Mouse (Mus musculus) MEL (cell line): Measurements from ENCODE around the gene Tox4. TPM values are rescaled to one million over a fixed set of nuclear protein-coding genes. Genes with fewer than 3 reads are reported as not detected.

Source experiments
- DNase-seq: peaks from one replicate; pipeline ENCODE4 v3.0.0; 2011; ENCODE audit warnings: low read depth, low spot score
- H3K27ac ChIP-seq: 2 replicates; pipeline ENCODE4 v1.5.1; 2012; ENCODE audit warnings: low read depth, mild to moderate bottlenecking, control low read depth, low read length, moderate library complexity; ENCODE audit not compliant: control insufficient read depth
- H3K27me3 ChIP-seq, 2 experiments: fragments of 150-350 bp in 1 of 2; sonication (generic) in 1 of 2; 2 replicates each; pipeline ENCODE4 v1.6.1; 2012; ENCODE audit warnings: low read length in 2 of 2, mild to moderate bottlenecking in 2 of 2, improper control_type of control experiment in 1 of 2, moderate library complexity in 1 of 2; ENCODE audit not compliant: insufficient read depth in 2 of 2, control insufficient read depth in 1 of 2
- H3K36me3 ChIP-seq, 2 experiments: 2 replicates each; pipeline ENCODE4 v1.6.1; 2012 to 2014; ENCODE audit warnings: low read length in 2 of 2, improper control_type of control experiment in 1 of 2, inconsistent platforms in 1 of 2, mild to moderate bottlenecking in 1 of 2; ENCODE audit not compliant: insufficient read depth in 2 of 2, control insufficient read depth in 1 of 2
- H3K4me1 ChIP-seq, 2 experiments: fragments of 150-350 bp in 1 of 2; sonication (generic) in 1 of 2; 2 replicates each; pipeline ENCODE4 v1.6.1; 2012; ENCODE audit warnings: low read length in 2 of 2, improper control_type of control experiment in 1 of 2, mild to moderate bottlenecking in 1 of 2; ENCODE audit not compliant: insufficient read depth in 2 of 2, control insufficient read depth in 1 of 2
- H3K4me3 ChIP-seq, 2 experiments: fragments of 150-350 bp in 1 of 2; sonication (generic) in 1 of 2; 2 replicates each; pipeline ENCODE4 v1.5.1; 2012; ENCODE audit warnings: low read depth in 2 of 2, low read length in 2 of 2, mild to moderate bottlenecking in 2 of 2, moderate library complexity in 2 of 2, control low read depth in 1 of 2, improper control_type of control experiment in 1 of 2; ENCODE audit not compliant: control insufficient read depth in 1 of 2, insufficient read depth in 1 of 2
- H3K79me2 ChIP-seq: 2 replicates; pipeline ENCODE4 v1.6.1; 2012; ENCODE audit warnings: mild to moderate bottlenecking, low read length, moderate library complexity; ENCODE audit not compliant: control insufficient read depth, poor library complexity, insufficient read depth
- H3K9ac ChIP-seq: 2 replicates; pipeline ENCODE4 v1.6.1; 2012; ENCODE audit warnings: low read depth, mild to moderate bottlenecking, control low read depth, low read length, moderate library complexity; ENCODE audit not compliant: control insufficient read depth, poor library complexity, severe bottlenecking
- H3K9me3 ChIP-seq: fragments of 150-350 bp; sonication (generic); replicated peaks from 2 replicates; pipeline ENCODE4 v1.6.1; 2012; ENCODE audit warnings: mild to moderate bottlenecking, low read length, improper control_type of control experiment, moderate library complexity; ENCODE audit not compliant: insufficient read depth
- BHLHE40 ChIP-seq: IDR thresholded peaks from 2 replicates; pipeline ENCODE4 v1.6.1; 2012; ENCODE audit warnings: low read depth, mild to moderate bottlenecking, inconsistent platforms, low read length, improper control_type of control experiment, borderline replicate concordance
- CTCF ChIP-seq, 3 experiments: IDR thresholded peaks in 2 of 3; conservative IDR thresholded peaks in 1 of 3; 2 replicates each; pipeline ENCODE4 v1.5.1; 2011 to 2012; ENCODE audit warnings: low read length in 3 of 3, low read depth in 2 of 3, mild to moderate bottlenecking in 2 of 3, improper control_type of control experiment in 1 of 3, inconsistent platforms in 1 of 3, mixed read lengths in 1 of 3, moderate library complexity in 1 of 3; ENCODE audit not compliant: control insufficient read depth in 1 of 3, insufficient read depth in 1 of 3, poor library complexity in 1 of 3, severe bottlenecking in 1 of 3
- KAT2A ChIP-seq: conservative IDR thresholded peaks from 2 replicates; pipeline ENCODE4 v1.6.1; 2012; ENCODE audit warnings: low read depth, low read length, improper control_type of control experiment, inconsistent platforms
- MAX ChIP-seq: IDR thresholded peaks from 2 replicates; pipeline ENCODE4 v1.6.1; 2011; ENCODE audit warnings: low read length, improper control_type of control experiment
- MEF2A ChIP-seq: IDR thresholded peaks from 2 replicates; pipeline ENCODE4 v1.6.1; 2014; ENCODE audit warnings: low read depth, mild to moderate bottlenecking, inconsistent platforms, low read length, improper control_type of control experiment; ENCODE audit not compliant: poor library complexity, insufficient replicate concordance, severe bottlenecking; ENCODE audit errors: extremely low read depth
- MXI1 ChIP-seq: IDR thresholded peaks from 2 replicates; pipeline ENCODE4 v1.6.1; 2011; ENCODE audit warnings: mild to moderate bottlenecking, low read depth, low read length, improper control_type of control experiment
- NELFE ChIP-seq: IDR thresholded peaks from 2 replicates; pipeline ENCODE4 v1.6.1; 2011; ENCODE audit warnings: low read depth, low read length, improper control_type of control experiment
- POLR2A ChIP-seq, 2 experiments: IDR thresholded peaks; 2 replicates each; pipeline ENCODE4 v1.6.1; 2011 to 2012; ENCODE audit warnings: low read length in 2 of 2, mild to moderate bottlenecking in 2 of 2, control low read depth in 1 of 2, improper control_type of control experiment in 1 of 2, low read depth in 1 of 2, moderate library complexity in 1 of 2; ENCODE audit not compliant: control insufficient read depth in 1 of 2, insufficient read depth in 1 of 2, poor library complexity in 1 of 2
- RCOR1 ChIP-seq: IDR thresholded peaks from 2 replicates; pipeline ENCODE4 v1.6.1; 2012; ENCODE audit warnings: low read depth, mild to moderate bottlenecking, inconsistent platforms, low read length, improper control_type of control experiment
- SMC3 ChIP-seq: IDR thresholded peaks from 2 replicates; pipeline ENCODE4 v1.6.1; 2011; ENCODE audit warnings: low read depth, low read length, improper control_type of control experiment
- TCF12 ChIP-seq: IDR thresholded peaks from 2 replicates; pipeline ENCODE4 v1.6.1; 2014; ENCODE audit warnings: low read depth, mild to moderate bottlenecking, inconsistent platforms, low read length, improper control_type of control experiment, moderate library complexity
- UBTF ChIP-seq: IDR thresholded peaks from 2 replicates; pipeline ENCODE4 v1.6.1; 2012; ENCODE audit warnings: low read depth, mild to moderate bottlenecking, inconsistent platforms, low read length, improper control_type of control experiment, moderate library complexity, borderline replicate concordance; ENCODE audit not compliant: insufficient read depth
- USF1 ChIP-seq: IDR thresholded peaks from 2 replicates; pipeline ENCODE4 v1.6.1; 2014; ENCODE audit warnings: low read depth, mild to moderate bottlenecking, inconsistent platforms, low read length, improper control_type of control experiment, moderate library complexity
- ZNF384 ChIP-seq: IDR thresholded peaks from 2 replicates; pipeline ENCODE4 v1.6.1; 2012; ENCODE audit warnings: low read depth, mild to moderate bottlenecking, inconsistent platforms, low read length, improper control_type of control experiment
- polyA plus RNA-seq, 2 experiments: library from polyadenylated mRNA; stranded (reverse) in 1 of 2; unstranded in 1 of 2; fragments of >175 nt in 1 of 2; fragments of >200 nt in 1 of 2; gene quantifications; 2 replicates each; pipeline versions ENCODE4 v1.2.1 to v1.2.4; 2012; ENCODE audit warnings: low replicate concordance in 2 of 2, low read depth in 1 of 2; ENCODE audit not compliant: insufficient read length in 2 of 2, insufficient read depth in 1 of 2, missing spikeins in 1 of 2
- total RNA-seq: library from RNA; depleted of rRNA; stranded (reverse); fragments of 300-350 nt; gene quantifications from 2 replicates; pipeline ENCODE4 v1.2.3, GENCODE M21; 2012

Gene Tox4
- total and polyA plus RNA-seq, 3 experiments = 35.1 to 42.2 TPM; not detected in 1

DNA sequence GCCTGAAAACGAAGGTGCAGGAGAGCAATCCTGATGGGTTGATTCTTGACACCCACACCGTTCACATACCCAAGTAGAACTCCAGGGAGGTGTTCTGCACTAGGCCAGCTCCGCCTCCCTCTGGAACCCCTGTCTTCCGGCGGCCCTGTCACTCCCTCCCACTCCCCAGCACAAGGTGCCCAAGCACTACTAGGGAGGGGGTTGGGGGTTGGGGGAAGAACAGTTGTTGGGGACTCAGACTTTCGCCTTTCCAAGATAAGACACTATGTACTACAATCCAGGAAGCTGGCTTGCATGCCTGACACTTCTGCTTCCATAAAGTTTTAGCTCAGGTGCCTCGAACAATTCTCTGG lies 34.3 kb upstream of the Tox4 start:
- TF ChIP-seq SMC3 = no peak
- peak; percentile 6; the same call in 1 of the 2 replicates for TF ChIP-seq MXI1
- 0 out of 2 replicates have a peak, but pooled peaks have one; percentile 3 for TF ChIP-seq TCF12
- TF ChIP-seq POLR2A (IDR thresholded peaks at IDR 0.05; ENCODE audit: control insufficient read depth in 1 of 2, insufficient read depth in 1 of 2, low read depth in 1 of 2, low read length in 2 of 2, poor library complexity in 1 of 2) = peak in 1 of 2 experiments; percentile 37; a peak in 2 of 4 replicates
- no peak for TF ChIP-seq RCOR1
- DNase-seq = no peak
- Histone ChIP-seq H3K27me3 (no peaks in the 10 kb centered on the region), H3K9ac (peak overlapping the region; percentile 82), H3K27ac (peak overlapping the region; percentile 89), H3K36me3 (peaks cover 0 to 24% of the 10 kb centered on the region in 2 experiments; a peak in 3 of 4 replicates), H3K4me1 (peaks cover 2 to 12% of the 10 kb centered on the region in 2 experiments; a peak in 3 of 4 replicates), H3K79me2 (peaks cover 56% of the 10 kb centered on the region), H3K9me3 (no peaks in the 10 kb centered on the region), H3K4me3 (peak overlapping the region; percentile 51 to 75)

DNA sequence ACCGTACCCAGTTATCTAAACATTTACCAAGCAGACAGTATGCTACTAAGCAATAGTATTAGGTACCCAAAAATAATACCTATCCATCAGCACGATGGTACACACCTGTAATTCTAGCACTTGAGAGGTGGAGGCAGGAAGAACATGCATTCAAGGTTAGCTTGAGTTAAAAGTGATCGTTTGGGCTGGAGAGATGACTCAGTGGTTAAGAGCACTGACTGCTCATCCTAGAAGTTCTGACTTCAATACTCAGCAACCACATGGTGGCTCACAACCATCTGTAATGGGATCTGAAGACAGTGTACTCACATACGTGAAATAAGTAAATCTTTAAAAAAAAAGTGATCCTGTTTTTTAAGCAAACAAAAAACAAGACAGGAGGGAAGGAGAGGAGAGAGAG lies 32.8 kb upstream of the Tox4 start:
- TF ChIP-seq USF1 (no peak), MAX (no peak), SMC3 (no peak), UBTF (no peak), BHLHE40 (no peak), NELFE (no peak), CTCF (IDR thresholded peaks at IDR 0.05 in 2 of 3, conservative IDR thresholded peaks at IDR 0.05 in 1 of 3; ENCODE audit: control insufficient read depth in 1 of 3, insufficient read depth in 1 of 3, low read depth in 2 of 3, low read length in 3 of 3, poor library complexity in 1 of 3, severe bottlenecking in 1 of 3) (no peak), KAT2A (no peak)
- no peak overlapping the region for H3K27ac ChIP-seq
- H3K4me1 ChIP-seq = peaks cover 2 to 12% of the 10 kb centered on the region in 2 experiments; a peak in 3 of 4 replicates
- peaks cover 0 to 23% of the 10 kb centered on the region in 2 experiments; a peak in 3 of 4 replicates for H3K36me3 ChIP-seq
- no peak overlapping the region for H3K4me3 ChIP-seq
- H3K9me3 ChIP-seq = no peaks in the 10 kb centered on the region
- H3K27me3 ChIP-seq = no peaks in the 10 kb centered on the region
- no peak overlapping the region for H3K9ac ChIP-seq
- DNase-seq = no peak
- H3K79me2 ChIP-seq = peaks cover 51% of the 10 kb centered on the region

DNA sequence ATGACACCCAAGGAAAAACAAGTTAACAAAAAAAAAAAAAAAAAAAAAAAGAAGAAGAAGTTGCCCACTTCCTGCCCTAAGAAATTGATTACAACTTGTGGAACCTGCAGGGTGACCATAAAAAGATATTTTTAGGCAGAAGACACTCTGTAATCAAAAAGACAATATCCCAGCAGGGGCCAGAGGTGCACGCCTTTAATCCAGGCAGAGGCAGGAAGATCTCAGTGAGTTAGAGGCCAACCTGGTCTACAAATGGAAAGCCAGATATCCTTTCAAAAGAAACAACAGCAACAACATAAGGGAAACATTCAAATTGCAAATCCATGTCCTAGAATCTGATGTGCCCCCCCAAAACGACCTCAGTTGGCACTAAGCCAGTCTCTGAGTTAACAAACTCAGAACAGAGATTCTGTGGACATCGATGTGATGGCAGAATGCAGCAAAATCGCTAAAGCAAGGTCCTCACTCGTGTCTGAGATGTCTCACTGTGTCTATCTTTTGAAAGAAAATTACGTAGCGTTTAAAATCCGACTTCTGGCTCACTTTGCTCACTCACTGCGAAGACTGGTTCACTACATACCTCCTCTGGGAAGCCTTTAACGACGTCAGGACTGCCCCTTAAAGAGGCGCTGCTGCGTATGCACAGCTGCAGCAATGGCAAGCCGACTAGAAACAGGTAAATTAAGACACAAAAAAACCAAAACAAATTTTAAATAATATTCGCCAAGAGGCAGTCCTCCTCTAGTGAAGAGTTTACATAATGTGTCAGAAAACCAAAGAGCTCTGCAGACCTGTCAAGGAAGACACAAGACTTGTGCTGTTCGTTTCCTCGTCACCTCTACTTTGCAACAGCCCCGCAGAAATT lies 22.4 kb upstream of the Tox4 start:
- Histone ChIP-seq H3K27ac (peak overlapping the region; percentile 65), H3K79me2 (peaks cover 46% of the 10 kb centered on the region)
- DNase-seq = peak; percentile 69

More for the DNA sequence above, 22.4 kb upstream of the Tox4 start:
- Histone ChIP-seq H3K27me3 (no peaks in the 10 kb centered on the region), H3K9me3 (no peaks in the 10 kb centered on the region), H3K4me1 (peaks cover 6 to 17% of the 10 kb centered on the region in 2 experiments; a peak in 3 of 4 replicates), H3K4me3 (peak overlapping the region; percentile 68 to 91), H3K36me3 (peaks cover 0 to 21% of the 10 kb centered on the region in 2 experiments; a peak in 2 of 4 replicates), H3K9ac (peak overlapping the region; percentile 72)
- 0 out of 2 replicates have a peak, but pooled peaks have one; percentile 22 for TF ChIP-seq MXI1
- TF ChIP-seq ZNF384 = peak; percentile 82
- TF ChIP-seq MEF2A = 0 out of 2 replicates have a peak, but pooled peaks have one; percentile 18
- TF ChIP-seq UBTF = no peak
